Mouse (Mus musculus): ENCODE results near the gene Pglyrp1.

DNA sequence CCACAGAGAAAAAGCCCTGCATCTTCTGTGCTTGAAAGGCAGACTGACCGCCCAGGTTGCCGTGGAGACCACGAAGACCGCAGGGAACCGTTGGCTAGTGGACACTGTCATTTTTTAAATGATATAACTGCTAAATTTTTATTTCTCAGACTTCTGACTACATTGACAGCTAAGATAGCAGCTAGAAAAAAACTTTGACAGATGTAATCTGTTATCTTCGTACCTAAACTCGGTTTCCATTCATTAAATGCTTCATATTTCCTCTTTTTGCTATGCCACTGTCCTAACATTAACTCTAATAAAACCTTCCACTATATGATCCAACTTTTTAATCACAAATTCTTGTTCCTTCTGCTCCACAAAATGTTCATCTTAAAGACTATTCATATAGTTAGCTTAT lies 41.6 kb upstream of the Pglyrp1 start:
- TF ChIP-seq POLR2A (IDR thresholded peaks at IDR 0.05; ENCODE audit: insufficient read depth, low read depth, low read length) (no peak), CTCF (IDR thresholded peaks at IDR 0.05) (no peak)
